Mouse (Mus musculus): ENCODE results near the gene Olfr30.
"Not testable (repeated sequence)": the region's sequence is repeated elsewhere in the genome, so short reads cannot be mapped to it uniquely, and the experiment has no call there.

The Olfr30 gene

GRCm38 (mm10) chr11:58462170-58462569 is at the start of gene Olfr30:
Gene Olfr30, minus strand, starts transcription at chr11:58462270.
- DNase-seq: no peak

DNA sequence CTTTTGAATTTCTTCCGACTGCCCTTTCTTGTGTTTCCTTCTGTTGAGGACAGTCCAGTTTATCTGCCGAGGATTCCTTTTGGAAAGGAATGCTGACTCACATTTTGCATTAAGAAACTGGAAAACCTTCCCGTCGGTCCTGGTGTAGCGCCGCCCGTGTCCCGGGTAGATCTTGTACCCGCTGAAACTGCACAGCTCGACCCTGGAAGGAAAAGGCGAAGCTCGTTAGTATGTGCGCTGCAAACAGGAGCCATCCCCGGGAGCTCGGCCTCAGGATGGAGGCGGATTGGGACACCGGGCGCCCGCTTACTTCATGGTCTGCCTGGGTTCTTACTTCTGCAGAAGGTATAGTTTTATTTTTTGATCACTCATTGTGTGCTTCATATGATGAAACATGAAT is 47.0 kb upstream of the Olfr30 start:
- not testable (repeated sequence) for DNase-seq

DNA sequence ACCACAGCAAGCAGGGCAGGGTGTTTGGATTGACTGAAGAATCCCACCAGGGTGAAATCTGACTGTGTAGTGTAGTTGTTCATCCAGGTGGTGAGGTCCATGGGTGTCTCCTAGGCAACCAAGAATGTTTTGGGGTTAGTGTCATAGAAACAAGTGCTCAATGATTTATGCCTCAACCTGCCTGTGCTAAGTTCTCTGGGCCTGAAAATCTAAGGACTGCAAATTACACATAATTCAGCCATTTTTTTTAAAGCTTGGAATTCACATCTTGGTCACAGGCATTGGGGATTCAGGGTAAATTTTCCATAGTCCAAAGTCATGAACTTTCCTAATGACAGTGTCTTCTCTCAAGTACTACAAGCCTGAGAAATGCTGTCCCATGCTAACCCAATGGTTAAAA is 40.4 kb upstream of the Olfr30 start, which contains the start of gene Olfr331:
Olfr331 (minus strand) TSS at position 101 of the 400 bp plus-strand sequence.
- DNase-seq: not testable (repeated sequence)

DNA sequence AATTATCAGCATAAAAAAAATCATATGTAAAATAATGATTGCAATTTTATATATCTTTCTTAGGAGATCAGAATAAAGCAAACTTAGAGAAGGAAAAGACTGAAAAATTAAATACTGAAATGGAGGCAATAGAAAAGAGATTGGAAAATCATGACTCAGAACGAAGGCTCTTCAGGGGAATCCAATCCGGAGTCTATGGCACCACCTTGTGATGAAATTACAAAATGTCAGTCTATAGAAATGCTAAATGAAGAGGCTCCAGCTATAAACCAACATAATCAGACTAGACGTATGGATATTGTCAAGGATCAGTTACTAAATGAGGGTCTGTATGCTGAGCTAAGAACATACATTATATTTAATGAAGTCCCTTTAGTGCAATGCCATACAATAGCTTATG is 37.2 kb upstream of the Olfr30 start:
- DNase-seq: no peak

- no peak for DNase-seq
Observed at GRCm38 (mm10) chr11:58498761-58499160, 36.7 kb upstream of the Olfr30 start.

DNA sequence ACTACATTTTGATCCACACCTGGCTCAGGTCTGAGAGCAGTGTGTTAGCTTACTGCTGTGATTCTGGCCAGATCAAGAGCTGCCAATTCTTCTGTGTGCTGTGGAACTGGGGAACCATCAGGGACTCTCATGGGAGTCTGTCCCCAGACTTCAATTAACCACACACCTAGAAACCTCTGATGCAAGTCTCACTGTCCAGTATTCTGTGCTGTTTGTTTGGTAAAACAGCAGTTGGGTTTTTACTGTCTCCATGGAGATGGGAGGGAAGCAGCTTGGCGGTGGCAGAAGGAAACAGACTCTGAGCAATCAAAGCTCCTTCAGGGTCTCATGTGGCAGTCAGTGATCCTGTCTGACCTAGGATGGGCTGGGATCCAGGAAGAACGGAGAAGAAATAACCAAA is 30.4 kb upstream of the Olfr30 start, which contains the start of gene Olfr332:
Olfr332 (minus strand) TSS at position 101 of the 400 bp plus-strand sequence.
- no peak for DNase-seq

DNA sequence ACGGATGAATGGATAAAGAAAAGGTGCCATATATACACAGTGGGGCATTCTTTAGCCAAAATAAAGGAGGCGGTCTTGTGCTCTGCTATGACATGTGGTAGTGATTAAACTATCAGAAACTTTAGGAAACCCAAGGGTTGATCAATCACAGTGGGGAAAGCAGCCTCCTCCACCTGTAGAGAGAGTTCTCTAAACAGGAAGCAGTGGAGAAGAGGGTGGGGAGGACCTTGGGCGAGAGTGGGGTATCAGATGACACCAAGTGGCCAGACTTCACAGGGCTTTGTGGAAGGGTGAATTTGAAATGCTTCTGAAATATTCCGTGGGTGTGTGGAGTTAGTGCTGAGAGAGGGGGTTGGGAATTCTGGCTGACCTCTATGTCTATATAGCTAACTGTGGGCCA is 8.5 kb downstream of the Olfr30 start:
- DNase-seq: no peak

GRCm38 (mm10) chr11:58452759-58453158 is 9.3 kb downstream of the Olfr30 start, which contains the start of gene Lypd9:
Gene Lypd9, minus strand, starts transcription at chr11:58452923.
- no peak for DNase-seq

GRCm38 (mm10) chr11:58437866-58438265 is 24.2 kb downstream of the Olfr30 start:
- DNase-seq: no peak

DNA sequence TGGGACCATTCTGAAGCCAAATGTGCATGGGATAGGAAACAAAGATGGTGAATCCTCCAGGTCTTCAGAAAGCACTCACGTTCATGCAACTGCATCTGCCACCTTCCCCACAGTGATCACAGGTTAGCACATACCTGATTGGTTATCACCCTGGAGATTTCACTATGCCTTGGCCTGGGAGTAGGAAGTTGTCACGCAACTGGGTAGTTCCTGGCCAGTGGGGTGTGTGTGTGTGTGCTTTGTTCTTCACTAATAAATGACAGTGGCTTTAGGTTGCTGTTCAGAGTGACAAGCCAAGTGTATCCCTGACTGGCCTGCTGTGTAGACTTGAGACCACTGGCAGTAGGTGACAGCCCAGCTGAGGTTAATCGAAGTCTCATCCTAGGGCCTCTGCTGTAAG is 29.8 kb downstream of the Olfr30 start, which contains the start of gene Gm12253:
Gm12253 (plus strand) TSS at position 301 of the 400 bp plus-strand sequence.
- DNase-seq: no peak

GRCm38 (mm10) chr11:58420815-58421214 is 41.3 kb downstream of the Olfr30 start, which contains the start of gene 1810065E05Rik:
Gene 1810065E05Rik, plus strand, starts transcription at chr11:58421111.
- DNase-seq: no peak

DNA sequence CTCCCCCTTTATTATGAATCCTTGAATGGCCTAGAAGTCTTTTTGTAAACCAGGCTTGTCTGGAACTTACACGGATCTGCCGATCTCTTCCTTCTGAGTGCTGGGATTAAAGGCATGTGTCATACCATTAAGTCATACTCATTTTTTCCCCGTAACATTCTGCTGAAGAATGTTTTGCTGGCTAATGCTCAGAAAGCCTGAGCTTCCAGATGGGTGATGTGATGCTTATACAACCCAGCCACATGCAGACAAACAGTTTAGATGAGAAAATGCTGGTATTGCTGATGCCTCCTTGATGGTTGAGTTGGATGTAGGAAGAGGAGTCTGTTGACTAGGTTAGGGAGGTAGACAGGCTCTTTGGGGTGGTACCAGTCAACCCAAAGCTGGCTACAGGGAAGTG is 43.7 kb downstream of the Olfr30 start:
- no peak for DNase-seq

DNA sequence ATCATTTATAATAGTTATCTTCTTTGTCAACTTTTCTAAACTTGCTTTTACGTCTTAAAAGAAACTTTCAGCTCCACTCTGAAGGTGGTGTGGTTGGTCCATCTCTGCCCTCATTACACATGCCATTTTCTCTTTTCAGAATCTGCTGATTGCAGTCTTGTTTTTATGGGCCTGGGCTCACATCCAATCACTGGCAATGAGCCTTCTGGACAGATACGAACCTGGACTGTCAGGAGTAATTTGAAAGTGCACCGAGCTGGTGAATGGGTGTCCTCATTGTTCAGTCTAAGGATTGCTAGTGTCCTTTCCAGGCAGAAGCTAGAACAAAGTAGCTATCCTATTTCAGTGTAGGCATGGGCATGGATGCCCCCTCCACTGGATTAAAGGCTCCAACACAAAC is 54.0 kb downstream of the Olfr30 start:
- DNase-seq: peak; percentile 6
